18 mouse cellular contexts compared by ENCODE assay signal in the genomic region with DNA sequence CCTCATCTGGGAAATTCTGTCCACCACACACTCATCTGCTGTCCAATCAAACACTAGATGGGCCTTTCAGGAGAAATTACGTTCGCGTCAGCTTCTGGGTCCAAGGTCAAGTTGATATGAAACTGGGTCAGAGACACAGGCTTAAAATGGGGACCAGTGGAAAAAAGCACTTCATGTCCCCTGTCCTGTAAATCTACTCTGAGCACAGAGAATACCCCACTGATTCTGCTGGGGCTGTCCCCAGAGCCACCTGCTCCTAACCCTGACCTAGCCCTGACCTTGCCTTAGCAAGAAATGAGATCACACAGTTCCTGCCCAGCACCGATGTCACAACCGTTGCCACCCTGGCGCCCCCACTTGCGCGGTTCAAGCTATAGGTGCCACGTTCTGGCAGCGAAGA. TPM values are rescaled to one million over a fixed set of nuclear protein-coding genes. Genes with fewer than 3 reads are reported as not detected.
"Had no signal": no experiment of that assay in that cellular context is flagged by ENCODE, and none has a peak within 500 bp of the region (broad histone marks: within the 10 kb centered on the region; RNA-seq: fewer than 3 reads in every experiment).

No protein-coding gene starts in this region.

- H3K36me3 ChIP-seq: limb, embryonic 12.5 days; limb, embryonic 15.5 days; midbrain, embryonic 15.5 days; neural tube, embryonic 13.5 days had no signal

- ATAC-seq: liver, postnatal 0 days; lung, postnatal 0 days; midbrain, embryonic 15.5 days had no signal

- DNase-seq: kidney, adult 18-20 months; liver, postnatal 0 days; right cerebral cortex, postnatal 25 days; thymus, adult 2 months; thymus, postnatal 14 days; thymus, postnatal 4 days had no signal

- H3K27ac ChIP-seq: limb, embryonic 12.5 days; limb, embryonic 15.5 days; liver, embryonic 14.5 days; macrophage; midbrain, embryonic 15.5 days; neural tube, embryonic 13.5 days; stomach, postnatal 0 days had no signal

- H3K4me1 ChIP-seq: limb, embryonic 12.5 days; limb, embryonic 15.5 days; midbrain, embryonic 15.5 days; neural tube, embryonic 13.5 days had no signal

- H3K9ac ChIP-seq: limb, embryonic 12.5 days; limb, embryonic 15.5 days; liver, embryonic 14.5 days; liver, postnatal 0 days; lung, embryonic 14.5 days; midbrain, embryonic 15.5 days; neural tube, embryonic 13.5 days had no signal

- H3K27me3 ChIP-seq: limb, embryonic 12.5 days; limb, embryonic 15.5 days; midbrain, embryonic 15.5 days; neural tube, embryonic 13.5 days had no signal

- H3K4me2 ChIP-seq: limb, embryonic 12.5 days; limb, embryonic 15.5 days; liver, embryonic 11.5 days; lung, embryonic 14.5 days; midbrain, embryonic 15.5 days; neural tube, embryonic 13.5 days had no signal

- H3K9me3 ChIP-seq: limb, embryonic 12.5 days; limb, embryonic 15.5 days; midbrain, embryonic 15.5 days; neural tube, embryonic 13.5 days had no signal

- H3K4me3 ChIP-seq: limb, embryonic 12.5 days; limb, embryonic 15.5 days; midbrain, embryonic 15.5 days; myocyte; neural tube, embryonic 13.5 days had no signal

RNA-seq across cellular contexts. Expression of gene Vdr, which starts 20.0 kb away (rescaled TPM):
- total RNA-seq: monocyte, adult 5-6 weeks had no signal
